Mouse (Mus musculus): ENCODE measurements around the gene Sh3glb1. TPM values are rescaled to one million over a fixed set of nuclear protein-coding genes. Genes with fewer than 3 reads are reported as not detected.
A peak's percentile ranks its signal among the peaks of the same experiment; 100 is the strongest.
"Not testable (repeated sequence)": the region's sequence is repeated elsewhere in the genome, so short reads cannot be mapped to it uniquely, and the experiment has no call there.

The Sh3glb1 gene
- total and polyA plus RNA-seq, 3 experiments, result 52.0 to 189 (median 112) TPM

- TF ChIP-seq KAT2A (IDR thresholded peaks at IDR 0.05; ENCODE audit: insufficient replicate concordance, low read length) (no peak), ETS1 (conservative IDR thresholded peaks at IDR 0.05; ENCODE audit: low read depth, low read length) (no peak), MAFK (IDR thresholded peaks at IDR 0.05; ENCODE audit: insufficient replicate concordance, low read length) (no peak), POLR2AphosphoS2 (IDR thresholded peaks at IDR 0.05; ENCODE audit: low read depth, low read length) (no peak), MYC (IDR thresholded peaks at IDR 0.05; ENCODE audit: low read depth, low read length) (no peak)
These were observed 3.3 kb upstream of the Sh3glb1 start (continued) for GRCm38 (mm10) chr3:144723455-144723854.

GRCm38 (mm10) chr3:144722566-144722965 is 2.4 kb upstream of the Sh3glb1 start:
- H3K27me3 ChIP-seq (replicated peaks); DNase-seq (ENCODE audit: extremely low read depth); in situ Hi-C loops (cut with MboI; ENCODE audit: low pct_ligation_motif_present, low pct_unique_long_range_greater_than_20kb, low sequenced_read_pairs); H3K9me3 ChIP-seq (replicated peaks; ENCODE audit: low read length); H3K9ac ChIP-seq (ENCODE audit: insufficient read depth, low read depth); H3K27ac ChIP-seq (ENCODE audit: insufficient read depth, low read depth); H3K36me3 ChIP-seq (replicated peaks in 1 of 2; ENCODE audit: control insufficient read depth in 1 of 2, insufficient read depth in 1 of 2, low read length in 1 of 2); dilution Hi-C loops (cut with MboI; ENCODE audit: extremely low pct_ligation_motif_present, extremely low pct_unique_long_range_greater_than_20kb, low sequenced_read_pairs); H3K4me2 ChIP-seq (ENCODE audit: insufficient read depth, low read depth, poor library complexity, severe bottlenecking); H3K4me3 ChIP-seq (replicated peaks in 1 of 3; ENCODE audit: low read depth in 2 of 3, low read length in 2 of 3, poor library complexity in 1 of 3): not testable (repeated sequence)
- H3K79me2 ChIP-seq (replicated peaks; ENCODE audit: control insufficient read depth, extremely low read depth, insufficient read depth, poor library complexity, severe bottlenecking), result peaks cover 18% of the 10 kb centered on the region
- H3K4me1 ChIP-seq (ENCODE audit: control insufficient read depth in 1 of 2, insufficient read depth in 2 of 2), result peaks cover 11 to 28% of the 10 kb centered on the region in 2 experiments

- H3K36me3 ChIP-seq (replicated peaks in 1 of 2; ENCODE audit: control insufficient read depth in 1 of 2, insufficient read depth in 1 of 2, low read length in 1 of 2), result peaks cover 0 to 5% of the 10 kb centered on the region in 2 experiments
- TF ChIP-seq NELFE (IDR thresholded peaks at IDR 0.05; ENCODE audit: low read depth, low read length), result no peak
- no peak for TF ChIP-seq SIN3A (IDR thresholded peaks at IDR 0.05; ENCODE audit: low read length)
- no peak for TF ChIP-seq ELF1 (IDR thresholded peaks at IDR 0.05; ENCODE audit: low read depth, low read length)
- no peak for TF ChIP-seq PAX5 (IDR thresholded peaks at IDR 0.05; ENCODE audit: low read length)
- peaks cover 22% of the 10 kb centered on the region for H3K79me2 ChIP-seq (replicated peaks; ENCODE audit: control insufficient read depth, extremely low read depth, insufficient read depth, poor library complexity, severe bottlenecking)
- H3K27me3 ChIP-seq (replicated peaks), result no peaks in the 10 kb centered on the region
- dilution Hi-C loops (cut with MboI; ENCODE audit: extremely low pct_ligation_motif_present, extremely low pct_unique_long_range_greater_than_20kb, low sequenced_read_pairs) (no loop called here), in situ Hi-C loops (cut with MboI; ENCODE audit: low pct_ligation_motif_present, low pct_unique_long_range_greater_than_20kb, low sequenced_read_pairs) (no loop called here)
- H3K27ac ChIP-seq (ENCODE audit: insufficient read depth, low read depth), result no peak overlapping the region
- H3K4me1 ChIP-seq (ENCODE audit: control insufficient read depth in 1 of 2, insufficient read depth in 2 of 2), result peaks cover 11 to 35% of the 10 kb centered on the region in 2 experiments
- no peak for DNase-seq (ENCODE audit: extremely low read depth)
- no peaks in the 10 kb centered on the region for H3K9me3 ChIP-seq (replicated peaks; ENCODE audit: low read length)
- H3K4me2 ChIP-seq (ENCODE audit: insufficient read depth, low read depth, poor library complexity, severe bottlenecking), result peak overlapping the region; percentile 87; the same call in 1 of the 2 replicates
- H3K4me3 ChIP-seq (replicated peaks in 1 of 3; ENCODE audit: low read depth in 2 of 3, low read length in 2 of 3, poor library complexity in 1 of 3), result no peak overlapping the region
- H3K9ac ChIP-seq (ENCODE audit: insufficient read depth, low read depth), result no peak overlapping the region
These were observed 1.7 kb upstream of the Sh3glb1 start for GRCm38 (mm10) chr3:144721860-144722256.

- H3K4me2 ChIP-seq (ENCODE audit: insufficient read depth, low read depth, poor library complexity, severe bottlenecking), result peak overlapping the region; percentile 87
- TF ChIP-seq CTCF (conservative IDR thresholded peaks at IDR 0.05 in 1 of 2, IDR thresholded peaks at IDR 0.05 in 1 of 2; ENCODE audit: low read depth in 2 of 2, low read length in 2 of 2) (0 out of 4 replicates have a peak, but pooled peaks of 1 of the 2 experiments have one; percentile 0), UBTF (IDR thresholded peaks at IDR 0.05; ENCODE audit: low read depth, low read length) (no peak)
- no peaks in the 10 kb centered on the region for H3K27me3 ChIP-seq (replicated peaks)
- dilution Hi-C loops (cut with MboI; ENCODE audit: extremely low pct_ligation_motif_present, extremely low pct_unique_long_range_greater_than_20kb, low sequenced_read_pairs), result no loop called here
- no peaks in the 10 kb centered on the region for H3K9me3 ChIP-seq (replicated peaks; ENCODE audit: low read length)
- peaks cover 26% of the 10 kb centered on the region for H3K79me2 ChIP-seq (replicated peaks; ENCODE audit: control insufficient read depth, extremely low read depth, insufficient read depth, poor library complexity, severe bottlenecking)
- H3K9ac ChIP-seq (ENCODE audit: insufficient read depth, low read depth), result peak overlapping the region; percentile 45
- no peak for DNase-seq (ENCODE audit: extremely low read depth)
- peaks cover 11 to 41% of the 10 kb centered on the region in 2 experiments for H3K4me1 ChIP-seq (ENCODE audit: control insufficient read depth in 1 of 2, insufficient read depth in 2 of 2)
- peak overlapping the region; percentile 1; the same call in 1 of the 2 replicates for H3K27ac ChIP-seq (ENCODE audit: insufficient read depth, low read depth)
- peaks cover 0 to 7% of the 10 kb centered on the region in 2 experiments for H3K36me3 ChIP-seq (replicated peaks in 1 of 2; ENCODE audit: control insufficient read depth in 1 of 2, insufficient read depth in 1 of 2, low read length in 1 of 2)
- peak overlapping the region; percentile 37 to 52 (median 48) for H3K4me3 ChIP-seq (replicated peaks in 1 of 3; ENCODE audit: low read depth in 2 of 3, low read length in 2 of 3, poor library complexity in 1 of 3)
- in situ Hi-C loops (cut with MboI; ENCODE audit: low pct_ligation_motif_present, low pct_unique_long_range_greater_than_20kb, low sequenced_read_pairs), result no loop called here
These were observed 1.1 kb upstream of the Sh3glb1 start for GRCm38 (mm10) chr3:144721077-144721859.

Data from CH12.LX (cell line).